Mouse (Mus musculus): ENCODE measurements around the gene Rapgef3. TPM values are rescaled to one million over a fixed set of nuclear protein-coding genes. Genes with fewer than 3 reads are reported as not detected.

Gene Rapgef3
- polyA plus RNA-seq (2012; ENCODE audit: insufficient read depth, low replicate concordance), result 2.3 and 4.5 TPM in 2 replicates

GRCm38 (mm10) chr15:97767280-97768186 lies at the start of gene Rapgef3:
TSS of gene Rapgef3 (minus strand) at chr15:97767972.
- Histone ChIP-seq H3K4me3 (replicated peaks) (peak within 1 kb of the TSS; percentile 90), H3K9me3 (no peaks in the 10 kb centered on the region), H3K36me3 (replicated peaks; ENCODE audit: low read length) (no peaks in the 10 kb centered on the region), H3K4me1 (peaks cover 59% of the 10 kb centered on the region), H3K27me3 (replicated peaks) (peaks cover 86% of the 10 kb centered on the region)
- TF ChIP-seq GATA1 (IDR thresholded peaks at IDR 0.05; ENCODE audit: borderline replicate concordance, low read length), result no peak
- TF ChIP-seq FLI1 (IDR thresholded peaks at IDR 0.05; ENCODE audit: low read length), result no peak

GRCm38 (mm10) chr15:97816199-97816994 lies 48.6 kb upstream of the Rapgef3 start:
- Histone ChIP-seq H3K4me3 (replicated peaks) (peak overlapping the region; percentile 81), H3K27me3 (replicated peaks) (no peaks in the 10 kb centered on the region), H3K9me3 (no peaks in the 10 kb centered on the region), H3K4me1 (peaks cover 93% of the 10 kb centered on the region), H3K36me3 (replicated peaks; ENCODE audit: low read length) (peaks cover 11% of the 10 kb centered on the region)
- TF ChIP-seq FLI1 (IDR thresholded peaks at IDR 0.05; ENCODE audit: low read length) (no peak), GATA1 (IDR thresholded peaks at IDR 0.05; ENCODE audit: borderline replicate concordance, low read length) (no peak)

- no peak for TF ChIP-seq FLI1 (IDR thresholded peaks at IDR 0.05; ENCODE audit: low read length)
- no peak for TF ChIP-seq GATA1 (IDR thresholded peaks at IDR 0.05; ENCODE audit: borderline replicate concordance, low read length)
- H3K9me3 ChIP-seq, result no peaks in the 10 kb centered on the region
- no peaks in the 10 kb centered on the region for H3K27me3 ChIP-seq (replicated peaks)
- peaks cover 20% of the 10 kb centered on the region for H3K36me3 ChIP-seq (replicated peaks; ENCODE audit: low read length)
- H3K4me3 ChIP-seq (replicated peaks), result no peak overlapping the region
- peaks cover 93% of the 10 kb centered on the region for H3K4me1 ChIP-seq
Measured at GRCm38 (mm10) chr15:97815254-97815653, 47.5 kb upstream of the Rapgef3 start.

- Histone ChIP-seq H3K4me1 (peaks cover 90% of the 10 kb centered on the region), H3K4me3 (replicated peaks) (peak overlapping the region; percentile 48), H3K36me3 (replicated peaks; ENCODE audit: low read length) (peaks cover 26% of the 10 kb centered on the region), H3K9me3 (no peaks in the 10 kb centered on the region), H3K27me3 (replicated peaks) (no peaks in the 10 kb centered on the region)
- TF ChIP-seq GATA1 (IDR thresholded peaks at IDR 0.05; ENCODE audit: borderline replicate concordance, low read length), result no peak
- TF ChIP-seq FLI1 (IDR thresholded peaks at IDR 0.05; ENCODE audit: low read length), result no peak
Measured at GRCm38 (mm10) chr15:97814703-97815102, 46.9 kb upstream of the Rapgef3 start.

GRCm38 (mm10) chr15:97813452-97814204 lies 45.9 kb upstream of the Rapgef3 start:
- H3K36me3 ChIP-seq (replicated peaks; ENCODE audit: low read length), result peaks cover 36% of the 10 kb centered on the region
- H3K4me3 ChIP-seq (replicated peaks), result no peak overlapping the region
- H3K27me3 ChIP-seq (replicated peaks), result peaks cover 2% of the 10 kb centered on the region
- no peak for TF ChIP-seq GATA1 (IDR thresholded peaks at IDR 0.05; ENCODE audit: borderline replicate concordance, low read length)
- no peak for TF ChIP-seq FLI1 (IDR thresholded peaks at IDR 0.05; ENCODE audit: low read length)
- no peaks in the 10 kb centered on the region for H3K9me3 ChIP-seq
- H3K4me1 ChIP-seq, result peaks cover 83% of the 10 kb centered on the region

- peaks cover 76% of the 10 kb centered on the region for H3K4me1 ChIP-seq
- peaks cover 44% of the 10 kb centered on the region for H3K36me3 ChIP-seq (replicated peaks; ENCODE audit: low read length)
Measured at GRCm38 (mm10) chr15:97812875-97813274, 45.1 kb upstream of the Rapgef3 start.

GRCm38 (mm10) chr15:97812126-97812525 lies 44.4 kb upstream of the Rapgef3 start:
- TF ChIP-seq GATA1 (IDR thresholded peaks at IDR 0.05; ENCODE audit: borderline replicate concordance, low read length), result no peak
- TF ChIP-seq FLI1 (IDR thresholded peaks at IDR 0.05; ENCODE audit: low read length), result no peak
- H3K9me3 ChIP-seq, result no peaks in the 10 kb centered on the region
- H3K36me3 ChIP-seq (replicated peaks; ENCODE audit: low read length), result peaks cover 51% of the 10 kb centered on the region
- H3K4me1 ChIP-seq, result peaks cover 69% of the 10 kb centered on the region
- H3K4me3 ChIP-seq (replicated peaks), result no peak overlapping the region
- peaks cover 2% of the 10 kb centered on the region for H3K27me3 ChIP-seq (replicated peaks)

More at GRCm38 (mm10) chr15:97812875-97813274, 45.1 kb upstream of the Rapgef3 start:
- H3K9me3 ChIP-seq, result no peaks in the 10 kb centered on the region
- TF ChIP-seq GATA1 (IDR thresholded peaks at IDR 0.05; ENCODE audit: borderline replicate concordance, low read length), result no peak
- no peak for TF ChIP-seq FLI1 (IDR thresholded peaks at IDR 0.05; ENCODE audit: low read length)
- no peak overlapping the region for H3K4me3 ChIP-seq (replicated peaks)
- H3K27me3 ChIP-seq (replicated peaks), result peaks cover 2% of the 10 kb centered on the region

GRCm38 (mm10) chr15:97811307-97811706 lies 43.5 kb upstream of the Rapgef3 start:
- Histone ChIP-seq H3K9me3 (no peaks in the 10 kb centered on the region), H3K36me3 (replicated peaks; ENCODE audit: low read length) (peaks cover 60% of the 10 kb centered on the region), H3K27me3 (replicated peaks) (peaks cover 2% of the 10 kb centered on the region), H3K4me3 (replicated peaks) (no peak overlapping the region), H3K4me1 (peaks cover 60% of the 10 kb centered on the region)
- TF ChIP-seq FLI1 (IDR thresholded peaks at IDR 0.05; ENCODE audit: low read length) (no peak), GATA1 (IDR thresholded peaks at IDR 0.05; ENCODE audit: borderline replicate concordance, low read length) (no peak)

GRCm38 (mm10) chr15:97810399-97810798 lies 42.6 kb upstream of the Rapgef3 start:
- Histone ChIP-seq H3K9me3 (no peaks in the 10 kb centered on the region), H3K4me1 (peaks cover 51% of the 10 kb centered on the region), H3K4me3 (replicated peaks) (no peak overlapping the region), H3K27me3 (replicated peaks) (peaks cover 2% of the 10 kb centered on the region), H3K36me3 (replicated peaks; ENCODE audit: low read length) (peaks cover 55% of the 10 kb centered on the region)
- TF ChIP-seq FLI1 (IDR thresholded peaks at IDR 0.05; ENCODE audit: low read length) (no peak), GATA1 (IDR thresholded peaks at IDR 0.05; ENCODE audit: borderline replicate concordance, low read length) (no peak)
